Mouse (Mus musculus) heart, embryonic 10.5 days (tissue): ENCODE data around the gene Scd2. TPM values are rescaled to one million over a fixed set of nuclear protein-coding genes. Genes with fewer than 3 reads are reported as not detected.
A peak's percentile ranks its signal among the peaks of the same experiment; 100 is the strongest.

Source experiments
- DNase-seq: peaks from one replicate; pipeline ENCODE4 v3.0.0-alpha.2; 2017; ENCODE audit warnings: low spot score
- H3K27ac ChIP-seq: fragments of 300-500 bp; sonication (generic); 2 replicates; pipeline ENCODE4 v1.5.1; 2016; ENCODE audit warnings: mild to moderate bottlenecking
- H3K27me3 ChIP-seq: fragments of 300-500 bp; sonication (generic); 2 replicates; pipeline ENCODE4 v1.6.1; 2016; ENCODE audit warnings: mild to moderate bottlenecking; ENCODE audit not compliant: poor library complexity, insufficient read depth, severe bottlenecking
- H3K36me3 ChIP-seq: fragments of 300-500 bp; sonication (generic); 2 replicates; pipeline ENCODE4 v1.6.1; 2016; ENCODE audit warnings: mild to moderate bottlenecking, moderate library complexity
- H3K4me1 ChIP-seq: fragments of 300-500 bp; sonication (generic); 2 replicates; pipeline ENCODE4 v1.6.1; 2016; ENCODE audit warnings: mild to moderate bottlenecking
- H3K4me3 ChIP-seq: fragments of 300-500 bp; sonication (generic); 2 replicates; pipeline ENCODE4 v1.5.1; 2016; ENCODE audit warnings: mild to moderate bottlenecking, moderate library complexity
- H3K9me3 ChIP-seq: fragments of 300-500 bp; sonication (generic); 2 replicates; pipeline ENCODE4 v1.6.1; 2016; ENCODE audit warnings: mild to moderate bottlenecking, moderate library complexity
- WGBS: fragments of 180-500 bp; shearing (Covaris S2); methylation state at CpG from one replicate; pipeline ENCODE4 v1.1.7; 2016; 5-methylcytosine and 5-hydroxymethylcytosine counted together
- microRNA-seq: library from miRNA; unstranded; fragments of <30 nt; microRNA quantifications from one replicate; pipeline ENCODE4, GENCODE M21; 2017
- polyA plus RNA-seq: library from polyadenylated mRNA; unstranded; fragments of >200 nt; fragmentation: Nextera tagmentation; extraction: Ambion mirVana; gene quantifications from 2 replicates; pipeline ENCODE4 v1.2.1, GENCODE M21; 2016

Scd2 gene
- polyA plus RNA-seq, 1 experiment from 2014 or later = 207 TPM

- Histone ChIP-seq H3K4me1 (peaks cover 19% of the 10 kb centered on the region), H3K4me3 (no peak overlapping the region), H3K27ac (no peak overlapping the region), H3K27me3 (no peaks in the 10 kb centered on the region), H3K9me3 (no peaks in the 10 kb centered on the region), H3K36me3 (no peaks in the 10 kb centered on the region)
- 80% methylated on average over 5 of the region's 5 CpGs for WGBS
- peak; percentile 63 for DNase-seq
These were observed 38.4 kb downstream of the Scd2 start for GRCm38 (mm10) chr19:44331911-44332310.

DNA sequence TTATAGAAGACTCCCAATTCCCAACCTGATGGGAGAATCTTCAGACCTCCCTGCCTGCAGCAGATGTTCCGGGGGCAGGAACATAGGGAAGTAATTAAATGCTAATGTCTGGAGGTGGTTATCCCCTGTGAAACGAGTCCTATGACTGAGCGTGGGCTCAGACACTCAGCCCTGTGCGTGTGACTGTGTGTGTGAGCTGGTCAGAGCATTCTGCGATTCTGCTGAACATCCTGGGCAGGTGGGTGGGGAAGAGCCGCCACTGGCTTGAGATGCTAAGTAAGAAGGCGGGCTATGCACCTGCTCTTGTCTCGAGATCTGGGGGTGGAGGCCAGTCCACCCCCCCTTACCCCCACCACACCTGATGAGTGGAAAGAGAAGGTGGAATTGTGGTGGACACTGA is 38.9 kb downstream of the Scd2 start:
- Histone ChIP-seq H3K9me3 (no peaks in the 10 kb centered on the region), H3K27me3 (no peaks in the 10 kb centered on the region), H3K36me3 (no peaks in the 10 kb centered on the region), H3K27ac (no peak overlapping the region), H3K4me1 (peaks cover 19% of the 10 kb centered on the region), H3K4me3 (no peak overlapping the region)
- peak; percentile 61 for DNase-seq
- WGBS = 71% methylated on average over 8 of the region's 8 CpGs

DNA sequence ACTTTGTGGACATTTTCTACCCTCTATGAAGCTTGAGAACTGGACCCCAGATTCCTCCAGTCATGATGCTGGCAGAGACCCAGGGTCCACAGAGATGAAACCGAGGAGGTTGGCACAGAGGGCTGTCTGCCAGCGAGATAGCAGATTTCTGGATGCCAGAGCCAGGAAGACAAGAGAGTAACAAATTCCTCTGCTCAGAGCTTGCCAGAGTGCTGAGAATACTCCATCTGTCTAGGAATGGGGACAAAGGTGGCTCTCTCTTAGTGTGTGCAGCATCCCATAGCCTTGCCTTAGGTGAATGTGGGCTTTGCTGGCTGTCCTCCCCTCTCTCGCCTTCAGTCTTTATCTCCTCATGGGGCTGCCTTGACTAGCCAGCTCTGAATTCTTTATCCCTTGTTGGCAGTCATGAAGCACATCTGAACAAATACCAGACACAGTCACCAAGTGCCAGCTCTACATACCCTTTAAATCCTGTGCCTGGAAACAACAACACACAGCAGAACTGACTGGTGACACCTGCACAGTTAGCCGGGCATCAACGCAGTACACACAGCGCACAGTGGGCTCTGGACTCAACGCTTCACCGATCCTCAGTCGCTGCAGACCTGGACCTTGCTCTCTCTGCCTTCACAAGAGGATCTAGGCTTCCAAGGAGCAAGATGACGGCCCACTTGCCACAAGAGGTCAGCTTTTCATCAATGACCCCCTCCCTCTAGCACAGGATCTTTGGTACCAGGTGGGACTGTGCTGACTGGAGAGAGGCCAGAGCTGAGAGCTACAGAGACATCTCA is 39.6 kb downstream of the Scd2 start, which contains the start of gene Scd4:
Gene Scd4, plus strand, starts transcription at position 260 of the 791 bp plus-strand sequence.
- DNase-seq = peak; percentile 69
- H3K27ac ChIP-seq = no peak within 1 kb of the TSS
- 73% methylated on average over 10 of the region's 10 CpGs for WGBS
- H3K4me1 ChIP-seq = peaks cover 19% of the 10 kb centered on the region
- no peaks in the 10 kb centered on the region for H3K27me3 ChIP-seq
- no peaks in the 10 kb centered on the region for H3K36me3 ChIP-seq
- H3K4me3 ChIP-seq = no peak within 1 kb of the TSS
- H3K9me3 ChIP-seq = no peaks in the 10 kb centered on the region

- H3K4me3 ChIP-seq = no peak overlapping the region
These were observed 40.5 kb downstream of the Scd2 start for GRCm38 (mm10) chr19:44333991-44334390.

GRCm38 (mm10) chr19:44335876-44336662 is 42.6 kb downstream of the Scd2 start:
- Histone ChIP-seq H3K27ac (no peak overlapping the region), H3K36me3 (no peaks in the 10 kb centered on the region), H3K9me3 (no peaks in the 10 kb centered on the region), H3K4me3 (no peak overlapping the region), H3K27me3 (no peaks in the 10 kb centered on the region), H3K4me1 (peaks cover 19% of the 10 kb centered on the region)
- peak; percentile 47 for DNase-seq
- 79% methylated on average over 6 of the region's 6 CpGs for WGBS

More at GRCm38 (mm10) chr19:44333991-44334390, 40.5 kb downstream of the Scd2 start:
- H3K4me1 ChIP-seq = peaks cover 19% of the 10 kb centered on the region
- no peaks in the 10 kb centered on the region for H3K9me3 ChIP-seq
- H3K36me3 ChIP-seq = no peaks in the 10 kb centered on the region
- DNase-seq = peak; percentile 69
- H3K27me3 ChIP-seq = no peaks in the 10 kb centered on the region
- 83% methylated on average over 9 of the region's 9 CpGs for WGBS
- no peak overlapping the region for H3K27ac ChIP-seq

DNA sequence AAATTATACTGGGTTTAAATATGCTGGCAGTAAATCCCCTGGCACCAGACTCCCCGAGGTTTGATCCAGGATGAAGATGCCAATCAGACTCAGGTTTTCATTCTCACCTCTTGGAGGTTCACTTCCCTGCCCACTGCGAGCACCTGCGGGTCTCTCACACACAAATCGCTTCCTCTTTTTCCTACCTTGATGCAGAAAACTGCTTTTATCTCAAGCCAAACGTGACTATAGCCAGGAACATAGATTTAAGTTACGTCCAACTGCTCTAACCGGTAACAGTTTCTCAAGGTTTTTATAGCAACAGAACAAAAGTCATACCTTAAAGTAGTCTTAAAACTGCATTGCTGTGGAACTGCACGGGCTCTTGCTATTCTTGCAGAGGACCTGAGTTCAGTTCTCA is 56.2 kb downstream of the Scd2 start:
- 84% methylated on average over 8 of the region's 8 CpGs for WGBS
- Histone ChIP-seq H3K27ac (no peak overlapping the region), H3K4me1 (no peaks in the 10 kb centered on the region), H3K9me3 (no peaks in the 10 kb centered on the region), H3K27me3 (peaks cover 3% of the 10 kb centered on the region; the same call in 1 of the 2 replicates), H3K4me3 (no peak overlapping the region), H3K36me3 (no peaks in the 10 kb centered on the region)
- DNase-seq = no peak

DNA sequence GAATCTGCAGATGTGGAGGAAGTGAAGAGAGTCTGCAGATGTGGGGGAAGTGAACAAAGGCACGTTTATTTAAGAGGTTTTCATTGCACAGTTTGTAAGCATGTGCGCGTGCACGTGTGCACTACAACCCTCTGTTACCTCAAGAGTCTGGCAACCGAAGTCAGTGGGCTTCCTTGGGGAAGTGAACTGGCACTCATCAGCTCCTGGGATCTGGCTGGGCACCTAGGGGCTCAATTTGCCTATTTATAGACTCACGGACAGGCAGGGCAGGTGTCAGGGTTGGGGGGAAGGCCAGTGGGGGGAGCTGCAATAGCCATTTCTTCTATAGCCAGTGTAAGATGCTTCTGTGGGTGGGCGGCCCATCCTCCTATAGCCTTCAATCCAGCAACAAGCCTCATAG is 58.3 kb downstream of the Scd2 start:
- H3K4me1 ChIP-seq = no peaks in the 10 kb centered on the region

More for the DNA sequence above, 58.3 kb downstream of the Scd2 start:
- H3K9me3 ChIP-seq = no peaks in the 10 kb centered on the region
- no peaks in the 10 kb centered on the region; the same call in 1 of the 2 replicates for H3K27me3 ChIP-seq
- WGBS = 71% methylated on average over 7 of the region's 7 CpGs
- DNase-seq = no peak
- no peak overlapping the region for H3K27ac ChIP-seq
- H3K36me3 ChIP-seq = no peaks in the 10 kb centered on the region
- H3K4me3 ChIP-seq = no peak overlapping the region

Small RNA genes lying within 50 kb of the gene (microRNA-seq; reads per million reads assigned to microRNA genes)
- gene Mir5114 = 1.0 reads per million

Other genes with a start within 250 kb of the Scd2 start
- gene Erlin1, start 223.9 kb upstream of the Scd2 start, polyA plus RNA-seq = 18.6 and 24.6 TPM in 2 replicates
- 36.8 and 47.0 TPM in 2 replicates for gene Chuk, start 186.2 kb upstream of the Scd2 start, polyA plus RNA-seq
- 21.9 and 23.8 TPM in 2 replicates for gene Cwf19l1, start 157.8 kb upstream of the Scd2 start, polyA plus RNA-seq
- 69.0 and 91.3 TPM in 2 replicates for gene Bloc1s2, start 147.2 kb upstream of the Scd2 start, polyA plus RNA-seq
- not detected in 2 replicates for gene Pkd2l1, start 101.2 kb upstream of the Scd2 start, polyA plus RNA-seq
- gene Scd3, start 90.4 kb upstream of the Scd2 start, polyA plus RNA-seq = 0.15 and 0.64 TPM in 2 replicates
- 0.06 and 0.16 TPM in 2 replicates for gene Scd4, start 39.4 kb downstream of the Scd2 start, polyA plus RNA-seq
- 2.5 and 5.5 TPM in 2 replicates for gene Scd1, start 114.2 kb downstream of the Scd2 start, polyA plus RNA-seq
- not detected in 2 replicates for gene Wnt8b, start 199.8 kb downstream of the Scd2 start, polyA plus RNA-seq